Mouse (Mus musculus): ENCODE data around the gene Dlx5. TPM values are rescaled to one million over a fixed set of nuclear protein-coding genes. Genes with fewer than 3 reads are reported as not detected.

Gene Dlx5
- polyA plus RNA-seq, 1 experiment from 2014 or later = 0.88 TPM

GRCm38 (mm10) chr6:6877981-6878840, 3.7 kb downstream of the Dlx5 start:
- Histone ChIP-seq H3K4me2 (no peak overlapping the region), H3K27ac (ENCODE audit: low read depth, low read length) (no peak overlapping the region), H3K27me3 (replicated peaks; ENCODE audit: control insufficient read depth, insufficient read depth, low read length) (peaks cover 100% of the 10 kb centered on the region), H3K9me3 (ENCODE audit: control insufficient read depth, low read length) (no peaks in the 10 kb centered on the region), H3K4me1 (replicated peaks; ENCODE audit: control insufficient read depth, insufficient read depth, low read length) (no peaks in the 10 kb centered on the region; the same call in 1 of the 2 replicates), H3K36me3 (ENCODE audit: control insufficient read depth, insufficient read depth, low read length) (no peaks in the 10 kb centered on the region), H3K9ac (ENCODE audit: low read depth, low read length) (no peak overlapping the region), H3K4me3 (ENCODE audit: low read depth, low read length) (no peak overlapping the region)
- 4% methylated on average over 34 of the region's 34 CpGs for WGBS
- no peak for DNase-seq (ENCODE audit: low spot score)
- 0 out of 2 replicates have a peak, but pooled peaks have one; percentile 11 for ATAC-seq (replicated peaks; ENCODE audit: low FRiP score)

- DNase-seq (ENCODE audit: low spot score) = no peak
- H3K9me3 ChIP-seq (ENCODE audit: control insufficient read depth, low read length) = no peaks in the 10 kb centered on the region
- no peak for ATAC-seq (replicated peaks; ENCODE audit: low FRiP score)
- no peaks in the 10 kb centered on the region; the same call in 1 of the 2 replicates for H3K4me1 ChIP-seq (replicated peaks; ENCODE audit: control insufficient read depth, insufficient read depth, low read length)
- no peak overlapping the region for H3K4me2 ChIP-seq
- H3K9ac ChIP-seq (ENCODE audit: low read depth, low read length) = no peak overlapping the region
- no peak overlapping the region for H3K4me3 ChIP-seq (ENCODE audit: low read depth, low read length)
- peaks cover 100% of the 10 kb centered on the region for H3K27me3 ChIP-seq (replicated peaks; ENCODE audit: control insufficient read depth, insufficient read depth, low read length)
- 9% methylated on average over 5 of the region's 5 CpGs for WGBS
- no peaks in the 10 kb centered on the region for H3K36me3 ChIP-seq (ENCODE audit: control insufficient read depth, insufficient read depth, low read length)
- no peak overlapping the region for H3K27ac ChIP-seq (ENCODE audit: low read depth, low read length)
Observed at GRCm38 (mm10) chr6:6877346-6877910, 4.5 kb downstream of the Dlx5 start.

- ATAC-seq (replicated peaks; ENCODE audit: low FRiP score) = no peak
- Histone ChIP-seq H3K27ac (ENCODE audit: low read depth, low read length) (no peak overlapping the region), H3K9ac (ENCODE audit: low read depth, low read length) (no peak overlapping the region), H3K36me3 (ENCODE audit: control insufficient read depth, insufficient read depth, low read length) (no peaks in the 10 kb centered on the region), H3K4me3 (ENCODE audit: low read depth, low read length) (no peak overlapping the region), H3K4me1 (replicated peaks; ENCODE audit: control insufficient read depth, insufficient read depth, low read length) (no peaks in the 10 kb centered on the region; the same call in 1 of the 2 replicates), H3K4me2 (no peak overlapping the region), H3K9me3 (ENCODE audit: control insufficient read depth, low read length) (no peaks in the 10 kb centered on the region), H3K27me3 (replicated peaks; ENCODE audit: control insufficient read depth, insufficient read depth, low read length) (peaks cover 100% of the 10 kb centered on the region)
- no peak for DNase-seq (ENCODE audit: low spot score)
- WGBS = 5% methylated on average over 7 of the region's 7 CpGs
Observed at GRCm38 (mm10) chr6:6876731-6877130, 5.2 kb downstream of the Dlx5 start.

- Histone ChIP-seq H3K4me2 (no peak overlapping the region), H3K27ac (ENCODE audit: low read depth, low read length) (no peak overlapping the region), H3K27me3 (replicated peaks; ENCODE audit: control insufficient read depth, insufficient read depth, low read length) (peaks cover 100% of the 10 kb centered on the region), H3K9ac (ENCODE audit: low read depth, low read length) (no peak overlapping the region), H3K4me1 (replicated peaks; ENCODE audit: control insufficient read depth, insufficient read depth, low read length) (no peaks in the 10 kb centered on the region; the same call in 1 of the 2 replicates), H3K4me3 (ENCODE audit: low read depth, low read length) (no peak overlapping the region), H3K36me3 (ENCODE audit: control insufficient read depth, insufficient read depth, low read length) (no peaks in the 10 kb centered on the region), H3K9me3 (ENCODE audit: control insufficient read depth, low read length) (no peaks in the 10 kb centered on the region)
- no peak for DNase-seq (ENCODE audit: low spot score)
- no peak for ATAC-seq (replicated peaks; ENCODE audit: low FRiP score)
- WGBS = 5% methylated on average over 2 of the region's 2 CpGs
Observed at GRCm38 (mm10) chr6:6876231-6876630, 5.7 kb downstream of the Dlx5 start.

- 6% methylated on average over 9 of the region's 9 CpGs for WGBS
- no peak for ATAC-seq (replicated peaks; ENCODE audit: low FRiP score)
- no peak overlapping the region for H3K4me3 ChIP-seq (ENCODE audit: low read depth, low read length)
- no peak overlapping the region for H3K4me2 ChIP-seq
- H3K27me3 ChIP-seq (replicated peaks; ENCODE audit: control insufficient read depth, insufficient read depth, low read length) = peaks cover 100% of the 10 kb centered on the region
- H3K9me3 ChIP-seq (ENCODE audit: control insufficient read depth, low read length) = no peaks in the 10 kb centered on the region
- no peak for DNase-seq (ENCODE audit: low spot score)
- no peaks in the 10 kb centered on the region for H3K4me1 ChIP-seq (replicated peaks; ENCODE audit: control insufficient read depth, insufficient read depth, low read length)
- no peak overlapping the region for H3K9ac ChIP-seq (ENCODE audit: low read depth, low read length)
- H3K27ac ChIP-seq (ENCODE audit: low read depth, low read length) = no peak overlapping the region
- H3K36me3 ChIP-seq (ENCODE audit: control insufficient read depth, insufficient read depth, low read length) = no peaks in the 10 kb centered on the region
Observed at GRCm38 (mm10) chr6:6875676-6876075, 6.2 kb downstream of the Dlx5 start.

- WGBS = 1% methylated on average over 11 of the region's 11 CpGs
- no peak overlapping the region for H3K4me2 ChIP-seq
- no peak for DNase-seq (ENCODE audit: low spot score)
Observed at GRCm38 (mm10) chr6:6875136-6875535, 6.7 kb downstream of the Dlx5 start.

GRCm38 (mm10) chr6:6874073-6874771, 7.7 kb downstream of the Dlx5 start:
- 2% methylated on average over 24 of the region's 25 CpGs for WGBS
- Histone ChIP-seq H3K9me3 (ENCODE audit: control insufficient read depth, low read length) (no peaks in the 10 kb centered on the region), H3K9ac (ENCODE audit: low read depth, low read length) (no peak overlapping the region), H3K4me1 (replicated peaks; ENCODE audit: control insufficient read depth, insufficient read depth, low read length) (no peaks in the 10 kb centered on the region), H3K4me2 (no peak overlapping the region), H3K36me3 (ENCODE audit: control insufficient read depth, insufficient read depth, low read length) (no peaks in the 10 kb centered on the region), H3K4me3 (ENCODE audit: low read depth, low read length) (no peak overlapping the region), H3K27me3 (replicated peaks; ENCODE audit: control insufficient read depth, insufficient read depth, low read length) (peaks cover 100% of the 10 kb centered on the region), H3K27ac (ENCODE audit: low read depth, low read length) (no peak overlapping the region)
- ATAC-seq (replicated peaks; ENCODE audit: low FRiP score) (no peak), DNase-seq (ENCODE audit: low spot score) (no peak)

More at GRCm38 (mm10) chr6:6875136-6875535, 6.7 kb downstream of the Dlx5 start:
- Histone ChIP-seq H3K4me3 (ENCODE audit: low read depth, low read length) (no peak overlapping the region), H3K4me1 (replicated peaks; ENCODE audit: control insufficient read depth, insufficient read depth, low read length) (no peaks in the 10 kb centered on the region), H3K9ac (ENCODE audit: low read depth, low read length) (no peak overlapping the region), H3K27me3 (replicated peaks; ENCODE audit: control insufficient read depth, insufficient read depth, low read length) (peaks cover 100% of the 10 kb centered on the region), H3K27ac (ENCODE audit: low read depth, low read length) (no peak overlapping the region), H3K9me3 (ENCODE audit: control insufficient read depth, low read length) (no peaks in the 10 kb centered on the region), H3K36me3 (ENCODE audit: control insufficient read depth, insufficient read depth, low read length) (no peaks in the 10 kb centered on the region)
- ATAC-seq (replicated peaks; ENCODE audit: low FRiP score) = no peak

GRCm38 (mm10) chr6:6873476-6874072, 8.3 kb downstream of the Dlx5 start:
- no peak overlapping the region for H3K4me2 ChIP-seq

More at GRCm38 (mm10) chr6:6873476-6874072, 8.3 kb downstream of the Dlx5 start:
- H3K36me3 ChIP-seq (ENCODE audit: control insufficient read depth, insufficient read depth, low read length) = no peaks in the 10 kb centered on the region
- no peak overlapping the region for H3K4me3 ChIP-seq (ENCODE audit: low read depth, low read length)
- 3% methylated on average over 19 of the region's 19 CpGs for WGBS
- H3K9me3 ChIP-seq (ENCODE audit: control insufficient read depth, low read length) = no peaks in the 10 kb centered on the region
- no peaks in the 10 kb centered on the region for H3K4me1 ChIP-seq (replicated peaks; ENCODE audit: control insufficient read depth, insufficient read depth, low read length)
- no peak for DNase-seq (ENCODE audit: low spot score)
- ATAC-seq (replicated peaks; ENCODE audit: low FRiP score) = no peak
- H3K27ac ChIP-seq (ENCODE audit: low read depth, low read length) = no peak overlapping the region
- H3K27me3 ChIP-seq (replicated peaks; ENCODE audit: control insufficient read depth, insufficient read depth, low read length) = peaks cover 100% of the 10 kb centered on the region
- no peak overlapping the region for H3K9ac ChIP-seq (ENCODE audit: low read depth, low read length)

Measured in liver, embryonic 11.5 days (tissue).